Mouse (Mus musculus): ENCODE measurements around the gene Entpd1. TPM values are rescaled to one million over a fixed set of nuclear protein-coding genes. Genes with fewer than 3 reads are reported as not detected.

The Entpd1 gene
- polyA plus RNA-seq, 1 experiment from 2014 or later = 17.6 TPM

- 78% methylated on average over 2 of the region's 2 CpGs for WGBS
- H3K27ac ChIP-seq (replicated peaks) = no peak overlapping the region
- no peak overlapping the region for H3K9ac ChIP-seq
Observed at GRCm38 (mm10) chr19:40754311-40754710, 142.1 kb downstream of the Entpd1 start.

GRCm38 (mm10) chr19:40760071-40760470, 147.9 kb downstream of the Entpd1 start:
- Histone ChIP-seq H3K9me3 (replicated peaks) (no peaks in the 10 kb centered on the region), H3K4me1 (peaks cover 5% of the 10 kb centered on the region; the same call in 1 of the 2 replicates), H3K4me3 (replicated peaks) (no peak overlapping the region), H3K27ac (replicated peaks) (no peak overlapping the region), H3K36me3 (no peaks in the 10 kb centered on the region), H3K4me2 (replicated peaks) (no peak overlapping the region), H3K9ac (no peak overlapping the region), H3K27me3 (no peaks in the 10 kb centered on the region)
- ATAC-seq (ENCODE audit: insufficient number of reproducible peaks, low FRiP score, low TSS enrichment, low read depth) = no peak
- 77% methylated on average over 2 of the region's 2 CpGs for WGBS

More at GRCm38 (mm10) chr19:40754311-40754710, 142.1 kb downstream of the Entpd1 start:
- Histone ChIP-seq H3K27me3 (no peaks in the 10 kb centered on the region), H3K4me1 (no peaks in the 10 kb centered on the region), H3K4me3 (replicated peaks) (no peak overlapping the region), H3K9me3 (replicated peaks) (no peaks in the 10 kb centered on the region), H3K4me2 (replicated peaks) (no peak overlapping the region), H3K36me3 (no peaks in the 10 kb centered on the region)
- no peak for ATAC-seq (ENCODE audit: insufficient number of reproducible peaks, low FRiP score, low TSS enrichment, low read depth)

DNA sequence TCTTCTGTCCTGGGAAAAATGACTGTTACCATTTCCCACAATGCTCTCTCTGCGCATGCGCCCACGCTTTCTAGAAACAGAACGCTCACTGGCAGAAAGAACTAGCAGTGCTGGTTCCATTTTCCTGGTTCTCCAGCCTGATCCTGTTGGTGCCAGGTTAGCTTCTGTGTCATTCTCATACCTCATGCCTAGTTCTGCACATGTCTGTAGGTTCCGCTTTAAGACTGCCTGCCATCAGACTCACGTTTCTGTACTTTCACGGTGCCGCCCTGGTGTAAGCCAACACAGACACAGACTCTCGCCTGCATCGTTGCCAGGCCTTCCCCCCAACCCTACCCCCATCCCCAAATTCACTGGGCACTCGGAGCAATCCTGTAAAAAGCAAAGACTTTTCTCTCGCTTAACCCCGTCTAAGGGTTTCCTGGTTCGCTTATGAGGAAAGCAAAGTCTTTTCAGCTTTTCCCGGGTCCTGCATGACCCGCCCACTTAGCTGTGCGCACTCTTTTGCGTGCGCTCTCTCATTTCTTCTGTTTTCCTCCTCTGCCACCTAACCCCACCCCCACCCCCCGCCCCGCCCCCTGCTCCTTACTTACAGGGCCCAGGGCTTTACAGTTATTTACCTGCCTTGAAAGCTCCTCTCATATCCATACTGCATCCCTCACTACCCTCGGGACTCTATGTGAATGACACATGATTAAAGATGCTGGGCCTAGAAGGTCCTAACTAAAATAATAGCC, 150.0 kb downstream of the Entpd1 start:
- 19% methylated on average over 22 of the region's 22 CpGs for WGBS
- Histone ChIP-seq H3K4me2 (replicated peaks) (peak overlapping the region; percentile 53), H3K9me3 (replicated peaks) (no peaks in the 10 kb centered on the region), H3K27ac (replicated peaks) (0 out of 2 replicates have a peak overlapping the region, but pooled peaks have one; percentile 17), H3K36me3 (no peaks in the 10 kb centered on the region), H3K4me3 (replicated peaks) (peak overlapping the region; percentile 39), H3K4me1 (peaks cover 5% of the 10 kb centered on the region; the same call in 1 of the 2 replicates), H3K27me3 (no peaks in the 10 kb centered on the region), H3K9ac (0 out of 2 replicates have a peak overlapping the region, but pooled peaks have one; percentile 23)
- no peak for ATAC-seq (ENCODE audit: insufficient number of reproducible peaks, low FRiP score, low TSS enrichment, low read depth)

DNA sequence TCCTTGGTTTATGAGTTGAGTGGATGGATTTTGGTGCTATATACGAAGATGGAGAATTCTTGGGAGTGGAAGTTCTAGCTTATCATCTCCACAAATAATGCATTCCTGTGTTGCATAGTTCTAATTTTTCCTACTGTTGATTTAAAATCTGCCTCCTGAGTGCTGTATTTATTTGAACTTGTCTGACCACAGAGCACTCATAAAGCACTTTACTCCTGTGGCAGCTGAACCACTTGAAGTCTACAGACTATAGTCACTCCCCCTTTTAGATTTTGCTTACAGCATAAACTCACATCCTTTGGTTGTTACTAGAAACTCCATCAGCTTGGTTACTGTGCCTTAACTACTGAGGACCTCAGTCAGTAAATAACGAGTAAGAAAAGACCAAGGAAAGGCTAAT, 155.0 kb downstream of the Entpd1 start:
- Histone ChIP-seq H3K4me2 (replicated peaks) (no peak overlapping the region), H3K9ac (no peak overlapping the region), H3K4me3 (replicated peaks) (no peak overlapping the region), H3K36me3 (no peaks in the 10 kb centered on the region), H3K4me1 (peaks cover 1% of the 10 kb centered on the region; the same call in 1 of the 2 replicates), H3K27me3 (no peaks in the 10 kb centered on the region), H3K27ac (replicated peaks) (no peak overlapping the region), H3K9me3 (replicated peaks) (no peaks in the 10 kb centered on the region)
- WGBS = 75% methylated on average over 2 of the region's 2 CpGs
- ATAC-seq (ENCODE audit: insufficient number of reproducible peaks, low FRiP score, low TSS enrichment, low read depth) = no peak

DNA sequence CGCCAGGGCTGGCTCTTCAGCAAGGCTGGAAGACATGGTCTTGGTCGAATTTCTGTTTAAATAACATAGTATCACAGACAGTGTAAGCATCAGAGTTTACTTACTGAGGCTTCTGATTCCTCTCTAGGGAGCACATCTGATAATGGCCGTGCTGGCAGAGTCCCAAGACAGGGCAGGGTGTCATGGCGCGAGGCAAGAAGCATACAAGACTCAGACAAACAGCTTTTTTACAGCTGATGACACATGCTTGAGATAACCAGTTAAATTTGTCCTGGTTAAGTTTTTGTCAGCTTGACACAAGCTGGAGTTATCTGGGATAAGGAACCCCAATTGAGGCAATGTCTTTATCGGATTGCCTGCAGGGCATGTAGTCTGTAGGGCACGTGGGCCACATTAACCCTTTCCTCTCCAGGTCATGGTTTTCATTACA, 157.2 kb downstream of the Entpd1 start:
- no peak for ATAC-seq (ENCODE audit: insufficient number of reproducible peaks, low FRiP score, low TSS enrichment, low read depth)
- H3K4me1 ChIP-seq = no peaks in the 10 kb centered on the region
- H3K27ac ChIP-seq (replicated peaks) = no peak overlapping the region
- no peak overlapping the region for H3K4me3 ChIP-seq (replicated peaks)
- H3K36me3 ChIP-seq = no peaks in the 10 kb centered on the region
- 24% methylated on average over 7 of the region's 7 CpGs for WGBS
- no peaks in the 10 kb centered on the region for H3K27me3 ChIP-seq
- H3K9ac ChIP-seq = no peak overlapping the region
- H3K9me3 ChIP-seq (replicated peaks) = no peaks in the 10 kb centered on the region
- H3K4me2 ChIP-seq (replicated peaks) = no peak overlapping the region

DNA sequence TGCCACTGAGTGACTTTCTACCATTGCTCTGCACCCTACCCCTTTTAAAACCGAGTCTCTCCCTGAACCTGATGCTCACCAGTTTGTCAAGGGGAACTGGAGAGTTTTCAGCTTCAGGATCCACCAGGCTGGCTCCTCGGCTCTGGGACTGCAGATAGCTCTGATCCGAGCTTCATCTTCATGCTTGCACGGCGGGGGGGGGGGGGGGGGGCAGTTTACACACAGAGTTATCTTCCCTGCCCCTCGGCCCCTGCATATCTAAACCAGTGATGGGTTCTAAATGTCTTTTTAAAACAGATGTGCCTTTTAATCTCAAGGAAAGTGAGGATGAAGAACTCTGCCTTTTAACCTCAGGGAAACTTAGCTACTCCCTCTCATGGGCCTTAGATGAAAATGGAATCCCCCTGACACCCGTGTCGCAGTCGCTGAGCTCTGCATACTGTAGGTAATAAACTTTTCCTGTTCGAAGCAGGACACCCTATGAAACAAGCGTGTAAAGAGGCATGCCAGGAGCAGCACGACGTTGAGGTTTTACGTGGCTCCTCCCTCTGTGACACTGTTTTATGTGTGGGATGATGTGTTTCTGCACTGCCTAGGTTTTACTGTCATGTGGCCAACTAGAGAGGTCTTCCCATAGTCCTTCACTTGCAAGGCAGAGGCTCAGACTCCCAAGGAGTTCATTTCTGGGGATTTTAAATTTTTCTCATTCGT, 176.0 kb downstream of the Entpd1 start:
- WGBS = 64% methylated on average over 14 of the region's 15 CpGs
- Histone ChIP-seq H3K9me3 (replicated peaks) (no peaks in the 10 kb centered on the region), H3K4me2 (replicated peaks) (no peak overlapping the region), H3K4me3 (replicated peaks) (no peak overlapping the region), H3K4me1 (no peaks in the 10 kb centered on the region), H3K27me3 (no peaks in the 10 kb centered on the region), H3K36me3 (no peaks in the 10 kb centered on the region), H3K27ac (replicated peaks) (no peak overlapping the region), H3K9ac (no peak overlapping the region)
- ATAC-seq (ENCODE audit: insufficient number of reproducible peaks, low FRiP score, low TSS enrichment, low read depth) = no peak

DNA sequence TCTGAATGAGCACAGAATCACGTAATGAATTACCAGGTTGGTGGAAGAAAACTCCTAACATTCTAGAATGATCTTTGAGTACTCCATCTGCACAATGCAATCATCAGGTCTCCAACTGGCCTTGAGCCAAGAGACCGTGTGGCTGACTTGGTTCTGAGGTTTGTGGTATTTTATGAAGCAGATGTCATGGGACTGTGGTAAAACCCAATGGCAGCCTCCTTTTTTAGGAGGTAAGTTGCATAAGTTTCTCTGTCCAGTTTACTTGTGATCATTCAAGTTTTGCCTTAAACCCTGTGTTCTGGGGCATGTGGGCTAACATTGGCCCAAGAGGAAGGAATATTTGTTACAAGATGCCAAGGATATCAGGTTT, 176.5 kb downstream of the Entpd1 start:
- Histone ChIP-seq H3K27me3 (no peaks in the 10 kb centered on the region), H3K4me2 (replicated peaks) (no peak overlapping the region), H3K4me3 (replicated peaks) (no peak overlapping the region), H3K9me3 (replicated peaks) (no peaks in the 10 kb centered on the region), H3K27ac (replicated peaks) (no peak overlapping the region), H3K9ac (no peak overlapping the region), H3K4me1 (no peaks in the 10 kb centered on the region), H3K36me3 (no peaks in the 10 kb centered on the region)
- 54% methylated on average over 2 of the region's 2 CpGs for WGBS
- no peak for ATAC-seq (ENCODE audit: insufficient number of reproducible peaks, low FRiP score, low TSS enrichment, low read depth)

Other genes with a start within 250 kb of the Entpd1 start
- 54.0 and 55.6 TPM in 2 replicates for gene Sorbs1, start 98.6 kb upstream of the Entpd1 start, polyA plus RNA-seq (2015; fragmentation: Nextera tagmentation; extraction: Ambion mirVana)
- 64.5 and 65.2 TPM in 2 replicates for gene Aldh18a1, start 23.9 kb upstream of the Entpd1 start, polyA plus RNA-seq (2015; fragmentation: Nextera tagmentation; extraction: Ambion mirVana)
- gene Tctn3, start 133 bp upstream of the Entpd1 start, polyA plus RNA-seq (2015; fragmentation: Nextera tagmentation; extraction: Ambion mirVana) = 13.9 TPM in 2 replicates
- not detected in 2 replicates for gene Cc2d2b, start 136.4 kb downstream of the Entpd1 start, polyA plus RNA-seq (2015; fragmentation: Nextera tagmentation; extraction: Ambion mirVana)
- 11.1 TPM in 2 replicates for gene Ccnj, start 218.9 kb downstream of the Entpd1 start, polyA plus RNA-seq (2015; fragmentation: Nextera tagmentation; extraction: Ambion mirVana)